Mouse (Mus musculus) ovary, postnatal 36 days (tissue): ENCODE measurements around the gene Tgfbr1.

Experiments used
- DNase-seq: peaks from one replicate; pipeline ENCODE4 v3.0.0; 2022; ENCODE audit warnings: low spot score, mixed read lengths

Tgfbr1 gene

GRCm38 (mm10) chr4:47352803-47353388 is at the start of gene Tgfbr1:
Gene Tgfbr1, plus strand, starts transcription at chr4:47353222.
- peak; percentile 100 for DNase-seq

GRCm38 (mm10) chr4:47303340-47303998 is 49.6 kb upstream of the Tgfbr1 start:
- DNase-seq: no peak

- no peak for DNase-seq
Measured at GRCm38 (mm10) chr4:47309886-47310625, 43.0 kb upstream of the Tgfbr1 start.

- peak; percentile 56 for DNase-seq
Measured at GRCm38 (mm10) chr4:47310812-47311211, 42.2 kb upstream of the Tgfbr1 start.

GRCm38 (mm10) chr4:47311467-47311866 is 41.6 kb upstream of the Tgfbr1 start:
- no peak for DNase-seq

- no peak for DNase-seq
Measured at GRCm38 (mm10) chr4:47311929-47312328, 41.1 kb upstream of the Tgfbr1 start.

- no peak for DNase-seq
Measured at GRCm38 (mm10) chr4:47312676-47313075, 40.3 kb upstream of the Tgfbr1 start.

GRCm38 (mm10) chr4:47313710-47314410 is 39.2 kb upstream of the Tgfbr1 start:
- no peak for DNase-seq

GRCm38 (mm10) chr4:47315458-47315857 is 37.6 kb upstream of the Tgfbr1 start:
- no peak for DNase-seq

- no peak for DNase-seq
Measured at GRCm38 (mm10) chr4:47316432-47316831, 36.6 kb upstream of the Tgfbr1 start.

GRCm38 (mm10) chr4:47319561-47320321 is 33.3 kb upstream of the Tgfbr1 start:
- no peak for DNase-seq

GRCm38 (mm10) chr4:47322315-47322714 is 30.7 kb upstream of the Tgfbr1 start:
- DNase-seq: no peak

GRCm38 (mm10) chr4:47324206-47324605 is 28.8 kb upstream of the Tgfbr1 start:
- DNase-seq: no peak

- no peak for DNase-seq
Measured at GRCm38 (mm10) chr4:47327782-47328181, 25.2 kb upstream of the Tgfbr1 start.

- no peak for DNase-seq
Measured at GRCm38 (mm10) chr4:47329285-47329684, 23.7 kb upstream of the Tgfbr1 start.

GRCm38 (mm10) chr4:47330378-47331052 is 22.5 kb upstream of the Tgfbr1 start:
- DNase-seq: no peak

GRCm38 (mm10) chr4:47332812-47333343 is 20.1 kb upstream of the Tgfbr1 start:
- no peak for DNase-seq

- no peak for DNase-seq
Measured at GRCm38 (mm10) chr4:47333541-47333940, 19.5 kb upstream of the Tgfbr1 start.

- DNase-seq: no peak
Measured at GRCm38 (mm10) chr4:47336941-47337600, 16.0 kb upstream of the Tgfbr1 start.

- DNase-seq: no peak
Measured at GRCm38 (mm10) chr4:47342632-47343031, 10.4 kb upstream of the Tgfbr1 start.
